Mouse (Mus musculus) megakaryocyte, embryonic 14.5 days (primary cell): Measurements from ENCODE around the gene Uap1l1.

Source experiments
- FLI1 ChIP-seq: IDR thresholded peaks from 2 replicates; pipeline ENCODE4 v1.6.1; 2012; ENCODE audit warnings: low read length, inconsistent platforms, mixed read lengths
- GATA1 ChIP-seq: IDR thresholded peaks from 3 replicates; pipeline ENCODE4 v1.6.1; 2012; ENCODE audit warnings: mixed read lengths, low read length, inconsistent platforms, borderline replicate concordance

DNA sequence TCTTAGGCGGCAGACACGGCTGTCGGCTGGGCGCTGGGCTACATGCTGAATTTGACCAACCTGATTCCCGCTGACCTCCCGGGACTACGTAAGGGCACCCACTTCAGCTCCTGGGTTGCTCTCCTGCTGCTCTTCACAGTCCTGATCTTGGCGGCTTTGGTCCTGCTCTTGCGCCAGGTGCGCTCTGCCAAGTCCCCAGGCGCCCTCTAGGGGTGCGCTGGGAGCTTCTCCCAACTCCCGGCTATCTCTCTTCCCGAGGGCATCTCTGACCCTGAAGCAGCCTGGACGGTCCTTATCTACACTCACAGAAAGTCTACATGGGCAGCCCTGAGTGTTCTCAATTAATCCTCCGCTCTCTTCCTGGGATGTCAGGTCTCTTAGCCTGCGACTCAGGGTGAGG lies 35.3 kb upstream of the Uap1l1 start:
- no peak for TF ChIP-seq GATA1
- no peak for TF ChIP-seq FLI1
